Mouse (Mus musculus): Measurements from ENCODE around the gene Gm47959.

DNA sequence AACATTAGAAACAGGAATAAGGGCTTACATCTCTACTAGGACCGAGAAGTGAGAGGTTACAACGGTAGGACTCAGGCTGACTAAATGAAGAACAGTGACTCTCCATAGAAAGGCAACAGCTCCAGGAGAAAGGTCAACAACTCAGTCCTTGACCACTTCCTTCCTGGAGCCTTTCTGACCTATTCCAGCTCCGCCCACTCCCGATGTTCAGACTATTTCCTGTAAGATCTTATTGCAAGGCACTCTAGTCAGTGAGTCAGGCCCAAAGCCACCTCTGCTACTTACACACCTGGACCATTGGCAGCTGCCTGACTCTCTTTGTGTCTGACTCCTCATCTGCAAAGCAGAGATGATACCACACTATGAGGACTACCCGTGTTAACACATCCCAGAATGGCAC lies 24.6 kb upstream of the Gm47959 start:
- no peak for TF ChIP-seq GATA1 (IDR thresholded peaks at IDR 0.05; ENCODE audit: borderline replicate concordance, low read length)
- TF ChIP-seq FLI1 (IDR thresholded peaks at IDR 0.05; ENCODE audit: low read length), result no peak
